Mouse (Mus musculus): Measurements from ENCODE around the gene Dctn1. TPM values are rescaled to one million over a fixed set of nuclear protein-coding genes. Genes with fewer than 3 reads are reported as not detected.

Gene Dctn1
- polyA plus RNA-seq, 1 experiment from 2014 or later: 28.0 TPM

DNA sequence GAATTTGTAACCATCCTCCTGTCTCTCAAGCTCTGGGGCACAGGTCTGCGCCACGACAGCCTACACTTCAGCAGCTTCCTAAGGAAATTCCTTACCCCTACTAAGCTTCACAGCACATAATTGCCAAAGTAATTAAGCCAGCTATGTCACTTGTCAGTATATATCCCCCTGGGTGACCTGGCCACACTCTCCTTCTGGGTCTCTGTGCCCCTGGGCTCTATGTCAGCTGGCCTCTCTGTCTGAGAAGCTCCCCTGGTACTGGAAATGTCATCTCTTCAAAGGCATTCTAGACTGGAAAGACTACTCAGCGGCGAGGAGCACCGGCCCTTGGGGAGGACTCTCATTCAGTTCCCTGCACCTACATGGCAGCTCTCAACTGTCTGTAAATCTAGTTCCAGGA is 42.8 kb upstream of the Dctn1 start:
- H3K4me2 ChIP-seq: peak overlapping the region; percentile 97
- WGBS (ENCODE audit: insufficient replicate concordance): 89% methylated on average over 5 of the region's 5 CpGs
- H3K27ac ChIP-seq: peak overlapping the region; percentile 94
- peaks cover 27% of the 10 kb centered on the region for H3K36me3 ChIP-seq
- no peak for DNase-seq
- peaks cover 59% of the 10 kb centered on the region for H3K4me1 ChIP-seq (replicated peaks)
- no peak for ATAC-seq (ENCODE audit: low read depth)
- no peaks in the 10 kb centered on the region for H3K9me3 ChIP-seq (replicated peaks)
- peak overlapping the region; percentile 73 for H3K4me3 ChIP-seq (replicated peaks)
- no peaks in the 10 kb centered on the region for H3K27me3 ChIP-seq
- H3K9ac ChIP-seq: peak overlapping the region; percentile 83

DNA sequence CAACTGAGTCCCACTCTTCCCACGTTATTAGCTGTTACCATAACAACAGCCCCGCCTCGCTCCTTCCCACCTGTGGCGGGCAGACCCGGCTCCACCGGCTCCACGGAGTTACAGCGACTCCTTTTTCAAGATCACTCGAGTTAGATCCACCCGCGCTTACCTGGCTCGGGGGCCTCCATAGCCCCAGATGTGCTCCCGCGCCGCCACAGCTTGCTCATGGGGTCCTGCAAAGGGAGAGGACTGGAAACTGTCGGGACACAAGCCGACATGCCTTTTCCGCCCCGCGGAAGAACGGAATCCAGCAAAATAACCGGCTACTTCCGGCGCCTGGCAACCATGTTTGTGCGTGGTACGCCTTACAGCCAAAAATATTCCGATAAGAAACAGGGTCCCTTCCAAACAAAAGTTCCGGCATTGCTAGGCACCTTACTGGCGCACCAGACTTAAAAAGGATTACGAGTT is 40.8 kb upstream of the Dctn1 start:
- peak overlapping the region; percentile 86 for H3K4me2 ChIP-seq
- H3K9me3 ChIP-seq (replicated peaks): no peaks in the 10 kb centered on the region
- no peaks in the 10 kb centered on the region for H3K27me3 ChIP-seq
- peaks cover 41% of the 10 kb centered on the region for H3K4me1 ChIP-seq (replicated peaks)
- H3K27ac ChIP-seq: peak overlapping the region; percentile 87
- ATAC-seq (ENCODE audit: low read depth): peak; percentile 11
- under 1% methylated on average over 30 of the region's 30 CpGs for WGBS (ENCODE audit: insufficient replicate concordance)
- peaks cover 9% of the 10 kb centered on the region; the same call in 1 of the 2 replicates for H3K36me3 ChIP-seq
- DNase-seq: peak; percentile 83
- peak overlapping the region; percentile 76 for H3K4me3 ChIP-seq (replicated peaks)
- peak overlapping the region; percentile 85 for H3K9ac ChIP-seq

DNA sequence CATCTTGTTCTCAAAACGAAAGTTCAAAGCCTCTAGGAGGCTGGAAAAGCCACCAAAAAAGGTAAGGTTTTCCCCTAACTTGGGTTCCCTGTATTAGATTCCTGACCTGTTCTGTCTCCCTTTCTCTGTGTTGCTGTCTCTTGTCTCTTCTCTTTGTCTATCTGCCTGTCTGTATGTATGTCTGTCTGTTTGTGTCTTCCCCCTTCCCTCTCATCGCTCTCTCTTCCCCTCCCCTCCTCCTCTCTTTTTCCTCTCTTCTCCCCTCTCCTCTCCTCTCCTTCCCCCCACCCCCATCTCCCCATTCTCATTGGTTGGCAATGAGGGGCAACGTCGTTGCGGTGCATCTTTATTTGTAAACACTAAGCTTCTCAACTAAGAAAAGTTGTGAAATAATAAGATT is 40.4 kb upstream of the Dctn1 start, which contains the start of gene Ino80b:
Ino80b (minus strand) TSS at position 101 of the 400 bp plus-strand sequence.
- 34% methylated on average over 5 of the region's 5 CpGs for WGBS (ENCODE audit: insufficient replicate concordance)
- peak within 1 kb of the TSS; percentile 76 for H3K4me3 ChIP-seq (replicated peaks)
- H3K4me2 ChIP-seq: peak within 1 kb of the TSS; percentile 86
- H3K27me3 ChIP-seq: no peaks in the 10 kb centered on the region
- H3K4me1 ChIP-seq (replicated peaks): peaks cover 36% of the 10 kb centered on the region
- ATAC-seq (ENCODE audit: low read depth) (no peak), DNase-seq (no peak)
- peaks cover 9% of the 10 kb centered on the region; the same call in 1 of the 2 replicates for H3K36me3 ChIP-seq
- peak within 1 kb of the TSS; percentile 87 for H3K27ac ChIP-seq
- peak within 1 kb of the TSS; percentile 85 for H3K9ac ChIP-seq
- H3K9me3 ChIP-seq (replicated peaks): no peaks in the 10 kb centered on the region

DNA sequence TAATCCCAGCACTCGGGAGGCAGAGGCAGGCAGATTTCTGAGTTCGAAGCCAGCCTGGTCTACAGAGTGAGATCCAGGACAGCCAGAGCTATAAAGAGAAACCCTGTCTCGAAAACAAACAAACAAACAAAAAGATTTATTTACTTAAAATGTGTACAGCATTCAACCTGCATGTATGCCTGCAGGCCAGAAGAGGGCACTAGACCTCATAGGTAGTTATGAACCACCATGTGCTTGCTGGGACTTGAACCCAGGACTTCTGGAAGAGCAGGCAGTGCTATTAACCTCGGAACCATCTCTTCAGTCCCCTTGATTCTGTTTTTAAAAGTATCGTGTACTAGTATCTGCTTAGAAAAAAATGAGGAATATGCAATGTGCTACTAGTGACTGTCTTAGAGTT is 38.3 kb upstream of the Dctn1 start:
- ATAC-seq (ENCODE audit: low read depth) (no peak), DNase-seq (no peak)
- Histone ChIP-seq H3K36me3 (peaks cover 9% of the 10 kb centered on the region; the same call in 1 of the 2 replicates), H3K9ac (no peak overlapping the region), H3K9me3 (replicated peaks) (no peaks in the 10 kb centered on the region), H3K27ac (no peak overlapping the region), H3K4me3 (replicated peaks) (no peak overlapping the region), H3K4me2 (no peak overlapping the region), H3K27me3 (no peaks in the 10 kb centered on the region), H3K4me1 (replicated peaks) (peaks cover 40% of the 10 kb centered on the region)
- WGBS (ENCODE audit: insufficient replicate concordance): 72% methylated on average over 5 of the region's 5 CpGs

DNA sequence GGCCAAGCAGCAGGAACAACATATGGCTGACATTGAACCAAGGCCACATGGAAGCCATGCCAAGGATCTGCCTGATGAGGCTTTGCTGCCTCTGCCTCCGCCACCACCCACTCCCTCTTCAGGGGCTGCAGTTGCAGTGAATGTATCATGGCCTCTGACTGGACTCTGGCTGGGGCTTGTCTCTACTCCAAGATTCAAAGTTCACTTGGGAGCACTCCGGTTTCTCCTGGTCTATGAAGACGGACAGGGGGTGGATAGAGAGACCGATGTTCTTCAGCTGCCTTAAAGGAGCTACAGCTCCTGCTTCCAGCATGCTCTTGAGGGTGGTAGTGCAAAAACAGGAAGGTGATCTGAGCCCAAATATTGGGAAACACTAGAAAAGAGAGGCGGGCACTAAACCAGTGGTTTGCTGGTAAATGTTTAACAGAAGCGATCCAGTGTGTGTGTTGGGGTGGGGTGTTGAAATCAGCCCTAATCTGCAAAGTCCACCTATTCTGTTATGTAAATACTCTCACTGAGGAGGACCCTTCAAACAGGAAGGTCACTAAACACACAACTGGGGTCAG is 34.2 kb upstream of the Dctn1 start:
- WGBS (ENCODE audit: insufficient replicate concordance): 46% methylated on average over 6 of the region's 6 CpGs
- Histone ChIP-seq H3K4me1 (replicated peaks) (peaks cover 36% of the 10 kb centered on the region), H3K27me3 (peaks cover 22% of the 10 kb centered on the region), H3K36me3 (no peaks in the 10 kb centered on the region), H3K4me2 (peak overlapping the region; percentile 11; the same call in 1 of the 2 replicates), H3K27ac (peak overlapping the region; percentile 78), H3K4me3 (replicated peaks) (no peak overlapping the region), H3K9me3 (replicated peaks) (no peaks in the 10 kb centered on the region), H3K9ac (no peak overlapping the region)
- no peak for DNase-seq
- peak; percentile 69 for ATAC-seq (ENCODE audit: low read depth)

DNA sequence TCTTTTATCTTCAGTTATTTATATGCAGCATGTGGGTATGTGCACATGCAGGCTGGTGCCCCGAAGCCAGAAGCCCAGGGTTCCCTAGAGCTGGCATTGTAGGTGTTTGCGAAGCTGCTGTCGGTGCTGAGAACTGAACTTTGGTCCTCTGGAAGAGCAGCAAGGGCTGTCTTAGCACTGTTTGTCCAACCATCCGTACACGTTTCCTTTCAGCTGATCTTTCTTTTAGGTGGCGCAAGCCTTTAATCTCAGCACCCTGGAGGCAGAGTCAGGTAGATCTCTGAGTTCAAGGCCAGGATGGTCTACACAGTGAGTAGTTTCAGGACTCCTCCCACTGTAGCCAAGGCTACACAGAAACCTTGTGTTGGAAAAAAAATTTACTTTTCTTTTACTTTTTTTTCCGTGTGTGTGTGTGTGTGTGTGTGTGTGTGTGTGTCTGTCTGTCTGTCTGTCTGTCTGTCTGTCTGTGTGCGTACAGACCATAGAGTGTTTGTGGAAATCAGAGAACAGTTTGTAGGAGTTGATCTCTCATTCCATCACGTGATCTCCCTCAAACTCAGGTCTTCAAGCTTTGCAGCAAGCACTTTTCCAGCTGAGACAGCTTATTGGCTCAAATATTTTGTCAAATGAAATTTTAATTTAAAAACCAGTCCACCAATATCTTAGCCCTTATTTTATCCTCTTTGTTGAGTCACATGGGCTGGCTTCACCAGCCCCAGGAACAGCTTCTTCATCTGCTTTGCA is 33.4 kb upstream of the Dctn1 start:
- H3K4me2 ChIP-seq: no peak overlapping the region
- DNase-seq (no peak), ATAC-seq (ENCODE audit: low read depth) (peak; percentile 18; the same call in 1 of the 2 replicates)
- H3K4me1 ChIP-seq (replicated peaks): peaks cover 44% of the 10 kb centered on the region
- H3K9ac ChIP-seq: no peak overlapping the region
- peak overlapping the region; percentile 67 for H3K27ac ChIP-seq
- WGBS (ENCODE audit: insufficient replicate concordance): 61% methylated on average over 9 of the region's 9 CpGs
- no peak overlapping the region for H3K4me3 ChIP-seq (replicated peaks)
- H3K9me3 ChIP-seq (replicated peaks): no peaks in the 10 kb centered on the region
- H3K27me3 ChIP-seq: peaks cover 30% of the 10 kb centered on the region
- H3K36me3 ChIP-seq: no peaks in the 10 kb centered on the region

DNA sequence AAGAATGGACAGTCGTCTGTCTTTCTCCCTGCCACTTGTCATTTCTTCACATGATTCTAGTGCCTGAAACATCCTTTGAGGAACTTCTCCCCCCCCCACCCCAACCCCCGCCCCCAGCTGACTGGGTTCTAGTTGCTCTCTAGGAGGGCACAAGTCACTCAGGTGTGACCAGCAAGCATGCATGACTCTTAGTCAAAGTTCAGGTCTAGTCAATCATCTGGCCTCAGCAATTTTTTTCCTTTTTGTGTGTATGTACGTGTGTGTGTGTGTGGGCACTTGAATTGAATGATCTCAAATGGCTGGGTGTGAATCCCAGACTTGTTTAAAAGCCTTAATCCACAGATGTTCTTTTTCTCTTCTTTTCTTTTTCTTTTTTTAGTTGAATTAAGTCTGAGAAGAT is 31.5 kb upstream of the Dctn1 start:
- H3K9me3 ChIP-seq (replicated peaks): no peaks in the 10 kb centered on the region
- H3K4me1 ChIP-seq (replicated peaks): peaks cover 61% of the 10 kb centered on the region
- ATAC-seq (ENCODE audit: low read depth) (no peak), DNase-seq (no peak)
- WGBS (ENCODE audit: insufficient replicate concordance): 51% methylated on average over 3 of the region's 3 CpGs
- H3K36me3 ChIP-seq: no peaks in the 10 kb centered on the region
- no peak overlapping the region for H3K9ac ChIP-seq
- no peak overlapping the region for H3K27ac ChIP-seq
- H3K4me3 ChIP-seq (replicated peaks): no peak overlapping the region
- no peak overlapping the region for H3K4me2 ChIP-seq
- peaks cover 45% of the 10 kb centered on the region for H3K27me3 ChIP-seq

DNA sequence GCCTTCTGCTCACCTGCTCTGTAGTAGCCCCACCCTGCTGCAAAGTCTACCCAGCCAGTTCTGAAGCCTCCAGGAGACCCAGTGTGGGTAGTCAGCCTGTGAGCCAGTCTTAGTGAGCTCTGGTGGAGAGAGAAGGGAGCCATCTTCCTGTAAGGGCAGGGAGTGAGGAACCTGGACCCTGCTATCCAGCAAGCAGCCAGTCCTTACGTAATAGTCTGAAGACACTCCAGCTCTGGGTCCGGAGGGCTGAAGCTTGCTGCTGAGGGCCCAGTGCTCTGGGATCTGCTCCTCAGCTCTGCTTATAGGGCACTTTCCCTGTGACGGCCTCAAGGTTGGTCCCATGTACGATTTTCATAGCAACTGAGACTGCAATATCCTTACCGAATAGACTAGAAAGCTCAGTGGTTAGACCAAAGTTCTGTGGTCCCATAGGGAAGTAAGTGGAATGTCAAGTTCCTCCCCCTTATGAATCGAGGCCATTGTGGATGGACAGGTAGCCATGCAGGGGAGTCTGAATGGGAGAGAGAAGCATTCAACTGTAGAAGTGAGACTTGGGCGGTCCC is 30.7 kb upstream of the Dctn1 start, which contains the start of gene Rtkn:
Rtkn (plus strand) TSS at position 513 of the 563 bp plus-strand sequence.
- peak within 1 kb of the TSS; percentile 59 for H3K4me3 ChIP-seq (replicated peaks)
- H3K9me3 ChIP-seq (replicated peaks): no peaks in the 10 kb centered on the region
- peaks cover 61% of the 10 kb centered on the region for H3K4me1 ChIP-seq (replicated peaks)
- H3K27ac ChIP-seq: peak within 1 kb of the TSS; percentile 88
- peak within 1 kb of the TSS; percentile 73 for H3K9ac ChIP-seq
- peak within 1 kb of the TSS; percentile 69 for H3K4me2 ChIP-seq
- DNase-seq (no peak), ATAC-seq (ENCODE audit: low read depth) (no peak)
- 64% methylated on average over 7 of the region's 7 CpGs for WGBS (ENCODE audit: insufficient replicate concordance)
- H3K36me3 ChIP-seq: no peaks in the 10 kb centered on the region
- H3K27me3 ChIP-seq: peaks cover 53% of the 10 kb centered on the region

DNA sequence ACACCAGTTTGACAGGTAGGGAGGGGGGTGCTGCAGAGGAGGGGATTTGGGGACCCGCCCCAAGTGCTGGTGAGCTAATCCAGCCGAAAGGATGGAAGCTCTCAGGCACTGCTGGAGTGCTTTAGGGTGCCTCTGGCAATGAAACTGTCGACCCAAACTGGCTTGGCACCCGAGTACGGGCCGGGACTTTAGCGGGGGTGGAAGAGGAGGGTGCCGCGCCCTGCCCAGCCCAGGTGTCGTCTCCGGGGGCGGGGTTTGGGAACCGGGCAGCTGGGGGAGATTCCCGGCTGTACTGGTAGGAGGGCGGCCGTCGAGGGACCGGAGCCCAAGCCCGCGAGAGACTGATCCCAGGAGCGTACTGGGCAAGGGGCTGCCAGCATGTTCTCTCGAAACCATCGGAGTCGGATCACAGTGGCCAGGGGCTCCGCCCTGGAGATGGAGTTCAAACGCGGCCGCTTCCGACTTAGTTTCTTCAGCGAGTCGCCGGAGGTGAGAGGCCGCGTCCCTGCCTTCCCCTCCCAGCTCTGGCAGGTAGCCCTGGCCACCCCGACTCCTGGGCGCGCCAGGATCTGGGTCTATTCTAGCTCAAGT is 30.1 kb upstream of the Dctn1 start:
- WGBS (ENCODE audit: insufficient replicate concordance): 26% methylated on average over 37 of the region's 37 CpGs
- Histone ChIP-seq H3K27me3 (peaks cover 54% of the 10 kb centered on the region), H3K9ac (peak overlapping the region; percentile 73), H3K27ac (0 out of 2 replicates have a peak overlapping the region, but pooled peaks have one; percentile 88), H3K9me3 (replicated peaks) (no peaks in the 10 kb centered on the region), H3K36me3 (no peaks in the 10 kb centered on the region), H3K4me1 (replicated peaks) (peaks cover 60% of the 10 kb centered on the region), H3K4me2 (peak overlapping the region; percentile 69), H3K4me3 (replicated peaks) (peak overlapping the region; percentile 59)
- ATAC-seq (ENCODE audit: low read depth) (no peak), DNase-seq (no peak)

DNA sequence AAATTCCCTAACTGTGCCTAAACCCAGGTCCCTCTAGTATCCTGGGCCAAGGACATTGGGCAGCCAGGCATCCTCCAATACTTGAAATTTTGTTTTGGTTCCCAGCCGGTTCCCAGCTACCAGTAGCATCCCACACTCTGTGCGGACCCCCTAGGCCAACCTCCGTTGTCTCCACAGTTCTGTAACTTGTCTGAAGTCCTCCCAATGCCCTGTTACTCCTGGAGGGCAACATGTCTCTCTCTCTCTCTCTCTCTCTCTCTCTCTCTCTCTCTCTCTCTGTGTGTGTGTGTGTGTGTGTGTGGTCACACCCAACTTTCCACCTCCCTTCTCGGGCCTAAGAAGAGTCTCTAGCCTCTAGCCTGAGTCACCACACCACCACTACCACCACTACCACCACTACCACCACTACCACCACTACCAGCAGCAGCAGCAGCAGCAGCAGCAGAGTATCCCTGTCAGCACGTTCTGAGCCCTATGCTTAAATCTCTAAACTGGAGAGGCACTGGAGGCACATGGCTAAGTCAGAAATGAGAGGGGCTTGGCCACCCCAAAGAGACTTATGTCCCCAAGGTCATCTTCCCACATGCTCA is 29.3 kb upstream of the Dctn1 start:
- DNase-seq (no peak), ATAC-seq (ENCODE audit: low read depth) (no peak)
- H3K27ac ChIP-seq: peak overlapping the region; percentile 88
- 36% methylated on average over 5 of the region's 5 CpGs for whole genome bisulfite sequencing (ENCODE audit: insufficient replicate concordance)
- H3K36me3 ChIP-seq: no peaks in the 10 kb centered on the region
- H3K4me1 ChIP-seq (replicated peaks): peaks cover 53% of the 10 kb centered on the region
- H3K9me3 ChIP-seq (replicated peaks): no peaks in the 10 kb centered on the region
- peak overlapping the region; percentile 73 for H3K9ac ChIP-seq
- H3K4me2 ChIP-seq: peak overlapping the region; percentile 69
- peaks cover 58% of the 10 kb centered on the region for H3K27me3 ChIP-seq
- peak overlapping the region; percentile 59 for H3K4me3 ChIP-seq (replicated peaks)

Measured in liver, embryonic 13.5 days (tissue).